Mouse (Mus musculus): ENCODE measurements at regions not wholly inside any gene's neighbourhood (a gene's known extent, or its start where the extent isn't known, plus 50 kb on each side); places are given as distances from the start of the nearest gene placed in this dataset.

- intact Hi-C loops (cut with DNase I) = no loop called here
Observed at GRCm38 (mm10) chr9:61862071-61862480, 52.3 kb downstream of the Rplp1 start.

DNA sequence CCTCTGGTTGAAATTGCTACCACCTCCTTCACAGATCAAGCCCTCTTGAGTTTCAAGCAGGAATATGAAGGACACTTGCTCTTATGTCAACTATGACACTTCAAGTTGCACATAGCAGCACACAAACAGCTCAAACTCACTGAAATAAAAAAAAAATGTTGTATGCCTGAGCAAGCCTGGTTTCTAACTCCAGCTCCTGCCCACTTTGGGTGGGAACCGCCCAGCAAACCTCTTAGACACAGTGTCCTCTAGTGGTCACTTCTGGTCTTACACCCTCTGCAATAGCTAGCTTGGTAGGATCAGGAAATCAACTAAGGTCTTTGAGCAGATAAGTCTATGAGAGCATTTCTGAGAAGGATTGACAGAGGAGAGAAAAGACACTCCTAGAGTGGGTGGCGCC is 54.2 kb downstream of the Rplp1 start:
- intact Hi-C loops (cut with DNase I) = no loop called here

- intact Hi-C loops (cut with DNase I) = loop anchor here (10.0 kb wide), 1 partner anchor 905 kb away; no protein-coding TSS in a partner anchor
Observed at GRCm38 (mm10) chr9:61859438-61859837, 54.9 kb downstream of the Rplp1 start.

- intact Hi-C loops (cut with DNase I) = loop anchor here (10.0 kb wide), 1 partner anchor 903 kb away; no protein-coding TSS in a partner anchor
Observed at GRCm38 (mm10) chr9:61857817-61858216, 56.5 kb downstream of the Rplp1 start.

DNA sequence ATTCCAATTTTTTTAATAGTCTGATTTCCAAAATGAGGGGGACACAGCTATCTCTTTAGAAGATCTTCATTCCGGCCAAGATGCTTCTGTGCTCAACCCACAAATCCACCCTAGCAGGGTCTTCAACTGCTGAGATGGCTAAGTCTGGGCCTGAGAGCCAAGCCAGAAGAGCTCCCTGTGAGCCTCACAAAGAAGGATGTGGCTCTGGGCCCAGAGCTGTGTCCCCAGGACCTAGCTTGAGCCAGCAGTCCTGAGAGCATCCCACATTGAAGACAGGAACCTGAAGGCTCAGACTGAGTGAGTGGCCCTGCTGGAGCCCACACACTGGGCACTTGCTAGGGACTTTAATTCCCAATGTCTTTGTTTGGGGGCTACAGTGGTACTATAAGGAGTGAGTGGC is 57.7 kb downstream of the Rplp1 start:
- intact Hi-C loops (cut with DNase I) = loop anchor here (10.0 kb wide), 1 partner anchor 902 kb away; no protein-coding TSS in a partner anchor

GRCm38 (mm10) chr9:61855686-61856085 is 58.7 kb downstream of the Rplp1 start:
- intact Hi-C loops (cut with DNase I) = loop anchor here (10.0 kb wide), 1 partner anchor 901 kb away; no protein-coding TSS in a partner anchor

- intact Hi-C loops (cut with DNase I) = loop anchor here (10.0 kb wide), 1 partner anchor 899 kb away; no protein-coding TSS in a partner anchor
Observed at GRCm38 (mm10) chr9:61853841-61854240, 60.5 kb downstream of the Rplp1 start.

- intact Hi-C loops (cut with DNase I) = loop anchor here (10.0 kb wide), 1 partner anchor 897 kb away; no protein-coding TSS in a partner anchor
Observed at GRCm38 (mm10) chr9:61851331-61851730, 63.0 kb downstream of the Rplp1 start.

- intact Hi-C loops (cut with DNase I) = no loop called here
Observed at GRCm38 (mm10) chr9:61848401-61848800, 65.9 kb downstream of the Rplp1 start.

GRCm38 (mm10) chr9:61847496-61847895 is 66.8 kb downstream of the Rplp1 start:
- intact Hi-C loops (cut with DNase I) = no loop called here

GRCm38 (mm10) chr9:61844645-61845044 is 69.7 kb downstream of the Rplp1 start:
- intact Hi-C loops (cut with DNase I) = no loop called here

GRCm38 (mm10) chr9:61844141-61844540 is 70.2 kb downstream of the Rplp1 start:
- intact Hi-C loops (cut with DNase I) = no loop called here

- intact Hi-C loops (cut with DNase I) = no loop called here
Observed at GRCm38 (mm10) chr9:61843513-61843912, 70.8 kb downstream of the Rplp1 start.

DNA sequence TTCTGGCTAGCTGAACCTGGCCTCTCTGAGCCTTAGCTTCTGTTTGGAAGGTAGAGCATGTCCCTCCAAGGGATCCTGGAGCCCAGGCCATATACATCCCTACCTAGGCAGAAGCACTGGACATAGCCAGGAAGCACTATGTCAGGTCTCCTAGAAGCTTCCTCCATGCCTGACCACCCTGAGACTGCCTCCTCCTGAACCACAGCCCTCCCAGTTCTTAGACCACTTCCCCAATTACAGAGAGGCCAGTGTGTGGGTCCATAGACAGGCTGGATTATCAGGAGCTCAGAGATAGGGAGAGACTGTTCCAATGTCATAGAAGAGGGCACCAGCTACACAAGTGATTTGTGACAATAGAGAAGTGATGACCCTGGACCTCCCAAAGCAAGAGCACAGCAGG is 72.0 kb downstream of the Rplp1 start:
- intact Hi-C loops (cut with DNase I) = no loop called here

GRCm38 (mm10) chr9:61841222-61841621 is 73.1 kb downstream of the Rplp1 start:
- intact Hi-C loops (cut with DNase I) = no loop called here

DNA sequence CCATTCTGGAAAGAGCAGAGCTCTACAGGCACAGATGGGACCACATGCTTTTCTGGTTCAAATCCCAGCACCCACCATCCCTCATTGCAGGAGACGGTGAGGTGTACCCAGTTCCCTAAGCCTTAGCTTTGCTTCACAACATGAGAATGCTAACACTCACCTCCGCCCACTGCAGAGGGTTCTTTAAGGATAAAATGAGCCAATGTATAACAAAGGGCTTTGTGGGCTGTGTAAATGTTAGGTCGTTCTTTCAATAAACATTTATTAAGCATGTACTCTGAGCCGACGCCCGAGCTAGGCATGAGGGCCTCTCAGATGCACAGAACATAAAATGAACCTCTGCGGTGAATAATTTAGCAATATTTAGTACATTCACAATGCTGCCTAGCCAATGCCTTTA is 74.0 kb downstream of the Rplp1 start:
- intact Hi-C loops (cut with DNase I) = no loop called here

DNA sequence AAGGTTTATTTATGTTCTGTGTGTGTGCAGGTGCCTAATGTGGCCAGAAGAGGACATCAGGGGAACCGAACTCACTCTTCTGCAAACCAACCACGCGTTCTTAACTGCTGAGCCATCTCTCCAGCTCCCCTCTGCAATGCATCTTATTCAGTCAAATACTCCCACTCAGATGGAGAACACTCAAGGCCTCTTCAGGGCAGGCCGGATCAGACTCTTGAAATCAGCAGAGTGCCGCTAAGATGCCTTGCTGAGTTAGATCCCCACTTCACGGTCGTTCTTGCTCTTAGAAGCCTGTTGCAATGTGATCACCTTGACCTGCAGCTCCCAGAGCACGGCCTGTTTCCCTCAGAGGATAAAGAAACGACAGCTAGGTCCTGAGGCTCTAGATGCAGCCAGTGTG is 81.1 kb downstream of the Rplp1 start:
- intact Hi-C loops (cut with DNase I) = loop anchor here (5.0 kb wide), 1 partner anchor 786 kb away; no protein-coding TSS in a partner anchor

DNA sequence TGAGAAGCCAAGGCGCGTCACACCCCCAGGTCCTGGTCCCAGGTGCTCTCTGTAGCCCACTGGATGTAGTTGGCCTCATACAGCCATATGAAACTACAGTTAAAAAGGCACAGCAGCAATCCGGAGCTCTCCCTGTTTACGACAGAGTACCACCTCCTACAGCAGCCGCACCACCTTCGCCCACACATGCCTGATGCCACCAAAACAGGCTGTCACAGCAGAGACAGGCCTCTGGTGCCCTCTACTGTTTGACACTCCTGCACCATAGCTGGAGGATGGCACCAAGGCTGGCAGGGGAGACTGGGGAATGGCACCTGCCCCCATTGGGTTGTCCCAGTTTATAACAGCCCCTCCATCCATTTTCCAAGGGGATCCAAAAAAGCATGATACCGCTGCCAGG is 84.1 kb downstream of the Rplp1 start:
- intact Hi-C loops (cut with DNase I) = loop anchor here (5.0 kb wide), 1 partner anchor 783 kb away; no protein-coding TSS in a partner anchor

GRCm38 (mm10) chr9:61829736-61830135 is 84.6 kb downstream of the Rplp1 start:
- intact Hi-C loops (cut with DNase I) = loop anchor here (5.0 kb wide), 1 partner anchor 782 kb away; no protein-coding TSS in a partner anchor

- intact Hi-C loops (cut with DNase I) = no loop called here
Observed at GRCm38 (mm10) chr9:61829301-61829700, 85.0 kb downstream of the Rplp1 start.

DNA sequence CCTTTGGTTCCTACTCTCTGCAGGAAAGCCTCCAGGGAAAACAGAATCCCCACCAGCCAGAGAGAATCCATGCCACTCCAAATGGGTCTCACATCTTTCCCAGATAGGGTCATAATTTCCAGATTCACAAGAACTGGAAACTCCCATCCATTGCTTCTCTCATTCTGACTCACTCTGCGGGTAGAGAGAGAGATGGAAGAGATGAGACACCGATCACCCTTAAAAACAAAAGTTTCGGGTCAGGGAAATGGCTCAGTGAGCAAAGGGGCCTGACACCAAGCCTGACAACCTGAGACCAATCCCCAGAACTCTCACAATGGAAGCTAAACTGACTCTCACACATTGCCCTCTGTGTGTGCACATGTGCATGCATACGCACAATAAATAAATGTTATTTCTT is 86.6 kb downstream of the Rplp1 start:
- intact Hi-C loops (cut with DNase I) = no loop called here

DNA sequence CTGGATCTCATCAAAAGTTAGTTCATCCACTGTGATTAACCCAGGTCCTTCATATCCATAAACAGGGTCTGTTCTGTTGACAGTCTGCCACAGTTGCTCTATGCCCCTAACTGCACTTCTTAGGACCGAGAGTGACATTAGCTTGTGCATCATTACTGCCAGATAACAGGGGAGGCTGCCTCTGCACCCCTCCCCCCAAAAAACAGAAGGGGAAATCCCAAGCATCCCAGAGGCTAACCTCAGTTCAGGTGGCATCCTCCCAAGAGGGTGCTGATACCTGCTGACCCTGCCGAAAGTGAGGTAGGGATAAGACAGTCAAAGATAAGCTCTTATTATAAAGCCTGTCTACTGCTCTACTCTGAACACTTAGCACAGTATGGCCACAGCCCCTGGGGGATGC is 87.3 kb downstream of the Rplp1 start:
- intact Hi-C loops (cut with DNase I) = no loop called here

DNA sequence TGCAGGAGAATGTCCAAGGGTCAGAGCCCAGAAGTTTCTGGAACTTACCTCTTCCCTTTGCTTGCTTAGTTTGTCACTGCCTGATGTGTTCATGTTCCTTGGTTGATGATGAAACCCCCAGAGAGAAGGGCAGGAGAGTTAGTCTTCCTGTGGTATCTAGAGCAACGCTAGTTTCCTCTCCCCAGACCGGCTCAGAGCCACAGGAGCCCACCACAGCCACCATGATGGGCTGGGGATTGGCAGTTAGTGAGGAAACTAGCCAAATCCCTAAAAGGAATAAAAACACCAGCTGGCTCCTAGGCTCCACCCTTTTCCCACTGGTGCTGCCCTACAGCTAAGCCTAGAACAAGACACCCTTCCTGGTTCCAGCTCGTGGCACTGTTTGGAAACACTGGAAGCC is 87.9 kb downstream of the Rplp1 start:
- intact Hi-C loops (cut with DNase I) = no loop called here

DNA sequence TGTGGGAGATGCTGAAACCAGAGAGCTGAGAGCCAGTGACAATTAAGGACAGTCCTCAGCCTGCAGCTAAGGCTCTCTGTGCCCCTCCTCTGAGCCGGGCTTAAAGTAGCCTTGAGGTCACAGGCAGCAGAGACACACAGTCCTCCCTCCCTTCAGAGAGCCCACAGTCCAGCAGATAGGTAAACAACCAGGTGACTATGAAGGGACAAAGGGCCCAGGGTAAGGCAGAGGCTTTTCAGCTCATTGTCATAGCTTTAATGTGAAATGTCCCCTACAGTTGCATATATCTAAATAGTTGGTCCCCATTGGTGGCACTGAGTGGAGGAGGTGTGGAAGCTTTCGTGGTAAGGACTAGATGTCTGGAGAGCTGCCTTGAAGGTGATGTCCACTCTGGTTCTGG is 88.5 kb downstream of the Rplp1 start:
- intact Hi-C loops (cut with DNase I) = no loop called here
